14 mouse cellular contexts compared by ENCODE assay signal in genomic region chr16:21640766-21641499, GRCm38 (mm10). TPM values are rescaled to one million over a fixed set of nuclear protein-coding genes. Genes with fewer than 3 reads are reported as not detected.
DNase-seq lines count a peak whose midpoint lies in the region; ATAC-seq and TF ChIP-seq lines count a peak whose summit lies in the region.
"Had no signal": no experiment of that assay in that cellular context is flagged by ENCODE, and none has a peak within 500 bp of the region (broad histone marks: within the 10 kb centered on the region; RNA-seq: fewer than 3 reads in every experiment).

No protein-coding gene starts in this region.

- TF ChIP-seq CTCF in lung, embryonic 14.5 days (IDR thresholded peaks at IDR 0.05; ENCODE audit: low read depth) = no peak; the same call in 1 of the 2 replicates

- no peak overlapping the region for H3K4me2 ChIP-seq in lung, embryonic 14.5 days
- H3K4me2 ChIP-seq in forebrain, embryonic 12.5 days = no peak overlapping the region
- H3K4me2 ChIP-seq: embryonic facial prominence, embryonic 15.5 days had no signal

- H3K9me3 ChIP-seq in lung, embryonic 14.5 days (ENCODE audit: low read depth, low read length) = no peaks in the 10 kb centered on the region
- H3K9me3 ChIP-seq in forebrain, embryonic 12.5 days = no peaks in the 10 kb centered on the region
- H3K9me3 ChIP-seq: embryonic facial prominence, embryonic 15.5 days had no signal

- DNase-seq in adrenal gland, adult 2 months = peak; percentile 35
- DNase-seq in adrenal gland, postnatal 10 days = no peak
- peak; percentile 33 for DNase-seq in lung, embryonic 14.5 days
- no peak for DNase-seq in lung, adult 18-20 months
- DNase-seq in kidney, postnatal 25 days = peak; percentile 44 to 56
- no peak for DNase-seq in frontal cortex, postnatal 14 days (ENCODE audit: low spot score in 2 of 2)
- DNase-seq: gastrocnemius, postnatal 14 days; layer of hippocampus, postnatal 36 days; retina, postnatal 1 day had no signal

- no peak for ATAC-seq in lung, embryonic 14.5 days (ENCODE audit: insufficient read depth)
- 0 out of 2 replicates have a peak, but pooled peaks have one; percentile 5 for ATAC-seq in megakaryocyte progenitor cell, adult 5-6 weeks (replicated peaks; ENCODE audit: poor library complexity)
- no peak for ATAC-seq in forebrain, embryonic 12.5 days (ENCODE audit: low FRiP score)
- ATAC-seq: midbrain, embryonic 16.5 days; Patski had no signal

- peak overlapping the region; percentile 39; the same call in 1 of the 2 replicates for H3K27ac ChIP-seq in lung, embryonic 14.5 days (ENCODE audit: low read depth)
- H3K27ac ChIP-seq in forebrain, embryonic 12.5 days = no peak overlapping the region
- H3K27ac ChIP-seq: embryonic facial prominence, embryonic 15.5 days had no signal

- H3K36me3 ChIP-seq in lung, embryonic 14.5 days (ENCODE audit: insufficient read depth) = no peaks in the 10 kb centered on the region
- H3K36me3 ChIP-seq in forebrain, embryonic 12.5 days (replicated peaks) = 0 out of 2 replicates have a peak, but pooled peaks cover 5% of the 10 kb centered on the region
- H3K36me3 ChIP-seq: embryonic facial prominence, embryonic 15.5 days had no signal

- no peak overlapping the region for H3K4me3 ChIP-seq in lung, embryonic 14.5 days (ENCODE audit: low read depth, low read length)
- no peak overlapping the region for H3K4me3 ChIP-seq in forebrain, embryonic 12.5 days (replicated peaks)
- H3K4me3 ChIP-seq: embryonic facial prominence, embryonic 15.5 days had no signal

- no peaks in the 10 kb centered on the region for H3K27me3 ChIP-seq in lung, embryonic 14.5 days (ENCODE audit: insufficient read depth, low read length)
- no peaks in the 10 kb centered on the region for H3K27me3 ChIP-seq in forebrain, embryonic 12.5 days
- H3K27me3 ChIP-seq: embryonic facial prominence, embryonic 15.5 days; Patski had no signal

- whole genome bisulfite sequencing in lung, embryonic 14.5 days = 71% methylated on average over 7 of the region's 7 CpGs
- 86% methylated on average over 7 of the region's 7 CpGs for WGBS in forebrain, embryonic 12.5 days

- no peak overlapping the region for H3K9ac ChIP-seq in lung, embryonic 14.5 days
- H3K9ac ChIP-seq in forebrain, embryonic 12.5 days = no peak overlapping the region
- H3K9ac ChIP-seq: embryonic facial prominence, embryonic 15.5 days had no signal

- peaks cover 15% of the 10 kb centered on the region for H3K4me1 ChIP-seq in lung, embryonic 14.5 days (ENCODE audit: insufficient read depth)
- peaks cover 9% of the 10 kb centered on the region; the same call in 1 of the 2 replicates for H3K4me1 ChIP-seq in forebrain, embryonic 12.5 days

RNA-seq across cellular contexts. Expression of gene 2510009E07Rik, which starts 53.5 kb away (rescaled TPM):
- 10 to 100 TPM; 15.2 to 21.1 TPM for total RNA-seq in adrenal gland, adult 2 months (2021)
- 13.6 and 14.2 TPM in 2 replicates for polyA plus RNA-seq in adrenal gland, adult 2 months (2012; rRNA removed)
- 10 to 100 TPM; 16.6 to 22.2 TPM for total RNA-seq in adrenal gland, postnatal 10 days (2021)
- polyA plus RNA-seq in lung, embryonic 14.5 days (2014; fragmentation: Nextera tagmentation; extraction: Ambion mirVana) = 19.7 and 22.2 TPM in 2 replicates
- 0.10 and 0.22 TPM in 2 replicates for total RNA-seq in megakaryocyte progenitor cell, adult 5-6 weeks (2015)
- 0.17 and 0.37 TPM in 2 replicates for total RNA-seq in megakaryocyte progenitor cell, adult 5-6 weeks (2017)
- polyA plus RNA-seq in forebrain, embryonic 12.5 days (2016; fragmentation: Nextera tagmentation; extraction: Ambion mirVana) = 54.1 and 54.7 TPM in 2 replicates

Comparison
In these comparisons a context has a peak if more than half of its experiments do, and no peak if none do; other contexts are left out.
1. DNase-seq: peak in adrenal gland, adult 2 months (single experiment), lung, embryonic 14.5 days (single experiment) and kidney, postnatal 25 days (2 of 2); none in adrenal gland, postnatal 10 days (single experiment), lung, adult 18-20 months (0 of 2) and frontal cortex, postnatal 14 days (0 of 2).
2. RNA of gene 2510009E07Rik, which starts 53.5 kb away (total RNA-seq): 16.6 to 22.2 TPM in adrenal gland, postnatal 10 days and 15.2 to 21.1 TPM in adrenal gland, adult 2 months; 0.10 to 0.37 TPM in megakaryocyte progenitor cell, adult 5-6 weeks; every median in the first group is over 10 times any median in the second.